Mouse (Mus musculus): ENCODE measurements around the gene Pde6h.

- no peak for TF ChIP-seq EP300 (IDR thresholded peaks at IDR 0.05; ENCODE audit: low read depth)
- TF ChIP-seq CTCF (IDR thresholded peaks at IDR 0.05; ENCODE audit: low read depth), result no peak
Measured at GRCm38 (mm10) chr6:136906283-136906936, 17.2 kb upstream of the Pde6h start.

All from heart, postnatal 0 days (tissue).